Mouse (Mus musculus): ENCODE results near the gene Myo5c. TPM values are rescaled to one million over a fixed set of nuclear protein-coding genes. Genes with fewer than 3 reads are reported as not detected.

Myo5c gene
- polyA plus RNA-seq, 1 experiment from 2014 or later, result 20.1 TPM

DNA sequence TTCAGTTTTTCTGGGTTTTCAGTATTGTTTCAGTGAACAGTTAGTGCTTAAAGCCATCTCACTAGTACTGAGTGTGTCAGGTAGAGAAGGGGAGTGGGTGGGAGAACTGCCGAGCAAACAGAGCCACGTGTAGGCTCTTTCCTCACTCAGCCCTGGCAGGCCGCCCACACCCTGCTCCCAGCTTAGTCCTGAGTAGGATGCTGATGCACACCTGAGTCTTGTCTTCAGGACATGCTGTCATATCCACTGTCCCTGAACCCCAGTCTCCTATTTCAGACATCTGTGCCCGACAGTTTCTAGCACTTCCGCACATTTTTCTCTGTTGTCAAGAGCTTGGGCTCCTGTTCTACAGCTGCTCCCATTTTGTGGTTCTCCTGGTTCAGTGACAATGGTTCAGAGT is 11.9 kb upstream of the Myo5c start:
- no peaks in the 10 kb centered on the region for H3K27me3 ChIP-seq
- ATAC-seq, result no peak
- in situ Hi-C loops (cut with MboI; ENCODE audit: low pct_unique_long_range_greater_than_20kb), result no loop called here
- no peak for DNase-seq (ENCODE audit: low read depth, low spot score)
- ChIA-PET POLR2A (interaction anchor here (0.6 kb wide), 1 partner anchor 331 kb away, joined by 3 read pairs; no protein-coding TSS in a partner anchor), CTCF (interaction anchor here (0.7 to 1.2 kb wide), 2 partner anchors 8 to 20 kb away, joined by 3 to 4 read pairs; no protein-coding TSS in a partner anchor)
- no peak for TF ChIP-seq CTCF (IDR thresholded peaks at IDR 0.05)

DNA sequence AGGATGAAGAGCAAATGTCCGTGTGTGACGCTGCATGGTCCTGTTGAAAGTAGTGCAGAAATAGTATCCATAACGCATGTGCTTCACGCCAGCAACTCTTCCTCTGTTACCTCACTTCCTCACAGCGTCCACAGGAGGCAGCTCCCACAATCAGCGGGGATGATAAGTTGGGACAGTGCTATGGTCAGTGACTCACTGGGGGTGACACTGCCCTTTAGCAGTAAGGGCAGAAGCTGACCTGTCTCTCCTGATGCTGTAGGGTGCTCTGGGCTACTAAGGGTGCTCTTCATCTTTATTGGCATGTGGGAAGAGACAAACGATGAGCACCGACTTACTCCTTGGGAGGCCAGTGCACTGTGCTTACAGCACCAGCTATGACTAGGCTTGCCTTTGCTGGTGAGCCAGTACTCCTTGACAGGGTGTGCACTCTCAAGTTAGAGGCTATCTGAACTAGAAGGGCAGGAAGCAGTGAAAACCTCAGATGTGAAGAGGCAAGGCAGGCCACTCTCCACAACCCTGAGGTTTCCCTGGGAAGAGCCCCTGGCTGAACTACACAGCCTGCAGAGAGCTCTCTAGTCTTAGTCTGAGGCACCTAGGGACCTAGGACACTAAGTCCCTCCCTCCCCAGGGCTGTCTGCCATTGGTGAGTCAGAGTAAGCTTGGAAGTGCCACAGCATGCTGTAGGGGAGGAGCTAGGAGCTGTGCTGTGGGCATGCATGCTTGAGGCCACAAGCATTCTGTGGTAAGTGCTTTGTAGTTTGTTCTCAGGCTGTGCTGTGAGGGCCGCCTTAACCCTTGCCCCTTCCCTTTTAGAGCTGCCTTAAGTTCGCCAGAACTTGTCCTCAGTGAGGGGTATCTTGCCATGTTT is 10.2 kb upstream of the Myo5c start:
- ChIA-PET CTCF (interaction anchor here (1.0 to 1.5 kb wide), 3 partner anchors 10 to 15 kb away, joined by 3 read pairs; partner anchors contain the start of gene Myo5c), POLR2A (interaction anchor here (1.0 kb wide), 1 partner anchor 16 kb away, joined by 3 read pairs; no protein-coding TSS in a partner anchor)
- no peak for TF ChIP-seq CTCF (IDR thresholded peaks at IDR 0.05)
- no peak for DNase-seq (ENCODE audit: low read depth, low spot score)
- ATAC-seq, result peak; percentile 99
- in situ Hi-C loops (cut with MboI; ENCODE audit: low pct_unique_long_range_greater_than_20kb), result no loop called here
- no peaks in the 10 kb centered on the region for H3K27me3 ChIP-seq

DNA sequence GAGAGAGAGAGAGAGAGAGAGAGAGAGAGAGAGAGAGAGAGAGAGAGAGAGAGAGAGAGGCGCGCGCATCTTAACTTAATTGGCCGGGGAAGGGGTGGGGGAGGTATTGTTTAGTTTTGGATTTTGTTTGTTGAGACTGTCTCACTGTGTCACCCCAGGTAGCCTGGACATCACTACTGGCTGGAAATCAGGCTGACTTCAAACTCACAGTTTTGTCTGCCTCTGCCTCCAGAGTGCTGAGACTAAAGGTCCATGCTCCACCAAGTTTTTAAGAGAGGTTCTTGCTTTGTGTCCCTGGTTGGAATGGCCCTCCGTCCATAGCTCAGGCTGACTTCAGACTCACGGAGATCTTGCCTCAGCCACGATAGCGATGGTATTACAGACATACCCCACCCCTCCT is 1.0 kb downstream of the Myo5c start:
- DNase-seq (ENCODE audit: low read depth, low spot score) (no peak), ATAC-seq (no peak)
- TF ChIP-seq CTCF (IDR thresholded peaks at IDR 0.05), result no peak
- ChIA-PET CTCF (interaction anchor here (1.0 to 1.1 kb wide), 2 partner anchors 12 to 23 kb away, joined by 3 to 4 read pairs; no protein-coding TSS in a partner anchor), POLR2A (interaction anchor here (0.7 kb wide), 2 partner anchors 58 to 70 kb away, joined by 4 to 5 read pairs; no protein-coding TSS in a partner anchor)
- no peaks in the 10 kb centered on the region for H3K27me3 ChIP-seq
- in situ Hi-C loops (cut with MboI; ENCODE audit: low pct_unique_long_range_greater_than_20kb), result no loop called here

DNA sequence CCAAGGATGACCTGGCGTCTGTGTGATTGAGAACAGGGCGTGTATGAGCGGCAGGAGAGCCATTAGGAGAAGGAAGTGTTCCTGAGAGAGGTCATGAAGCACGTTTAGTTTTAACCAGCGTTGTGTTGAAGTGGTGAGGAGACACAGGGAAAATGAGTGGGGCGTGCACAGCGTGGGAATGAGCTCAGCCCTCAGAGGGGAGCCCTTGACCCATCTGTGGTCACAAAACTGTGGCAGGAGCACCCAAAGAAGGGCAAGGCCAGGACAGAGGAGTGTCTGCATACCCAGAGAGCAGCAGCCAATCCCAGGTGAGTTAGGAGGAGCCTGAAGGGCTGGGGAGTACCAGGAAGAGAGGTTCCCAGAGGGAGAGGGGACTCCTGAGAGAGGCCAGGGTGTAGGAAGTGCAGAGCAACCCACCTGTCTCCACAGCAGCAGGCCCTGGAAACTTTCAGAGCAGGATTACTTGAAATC is 2.5 kb downstream of the Myo5c start:
- no peaks in the 10 kb centered on the region for H3K27me3 ChIP-seq
- POLR2A ChIA-PET, result no interaction called here
- CTCF ChIA-PET, result interaction anchor here (1.6 kb wide), 1 partner anchor 11 kb away, joined by 3 read pairs; no protein-coding TSS in a partner anchor
- in situ Hi-C loops (cut with MboI; ENCODE audit: low pct_unique_long_range_greater_than_20kb), result no loop called here
- ATAC-seq, result no peak
- no peak for DNase-seq (ENCODE audit: low read depth, low spot score)
- no peak for TF ChIP-seq CTCF (IDR thresholded peaks at IDR 0.05)

DNA sequence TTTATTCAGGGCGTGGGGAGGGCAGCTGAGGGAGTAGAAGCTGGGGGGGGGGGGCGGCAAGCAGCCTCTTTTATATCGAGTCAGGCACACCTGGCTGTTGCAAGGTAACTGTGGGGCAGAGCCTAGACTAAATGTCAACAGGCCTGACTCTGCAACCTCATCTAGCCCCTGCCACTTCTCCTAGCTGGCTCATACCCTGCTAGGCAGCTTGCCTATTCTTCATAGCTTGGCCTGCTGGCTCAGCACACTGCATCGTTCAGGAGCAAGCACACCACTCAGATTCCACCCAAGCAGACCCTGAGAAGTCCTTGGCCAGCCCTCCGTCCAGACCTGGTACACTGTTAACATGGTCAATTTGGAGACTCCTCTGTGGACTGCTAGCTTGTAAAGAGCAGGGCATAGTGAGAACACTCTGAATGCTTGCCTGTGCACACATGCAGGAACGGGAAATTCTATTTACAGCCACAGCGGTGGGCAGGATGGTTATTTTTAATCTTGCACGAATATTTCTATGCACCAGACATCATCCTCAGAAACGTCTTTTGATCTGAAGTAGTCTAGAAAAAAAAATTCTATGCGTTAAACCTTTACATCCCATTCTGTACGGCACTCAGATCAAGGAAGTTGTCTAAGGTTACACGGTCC is 3.3 kb downstream of the Myo5c start:
- DNase-seq (ENCODE audit: low read depth, low spot score) (no peak), ATAC-seq (no peak)
- ChIA-PET CTCF (interaction anchor here (1.6 kb wide), 1 partner anchor 11 kb away, joined by 3 read pairs; no protein-coding TSS in a partner anchor), POLR2A (no interaction called here)
- H3K27me3 ChIP-seq, result no peaks in the 10 kb centered on the region
- in situ Hi-C loops (cut with MboI; ENCODE audit: low pct_unique_long_range_greater_than_20kb), result no loop called here
- no peak for TF ChIP-seq CTCF (IDR thresholded peaks at IDR 0.05)

DNA sequence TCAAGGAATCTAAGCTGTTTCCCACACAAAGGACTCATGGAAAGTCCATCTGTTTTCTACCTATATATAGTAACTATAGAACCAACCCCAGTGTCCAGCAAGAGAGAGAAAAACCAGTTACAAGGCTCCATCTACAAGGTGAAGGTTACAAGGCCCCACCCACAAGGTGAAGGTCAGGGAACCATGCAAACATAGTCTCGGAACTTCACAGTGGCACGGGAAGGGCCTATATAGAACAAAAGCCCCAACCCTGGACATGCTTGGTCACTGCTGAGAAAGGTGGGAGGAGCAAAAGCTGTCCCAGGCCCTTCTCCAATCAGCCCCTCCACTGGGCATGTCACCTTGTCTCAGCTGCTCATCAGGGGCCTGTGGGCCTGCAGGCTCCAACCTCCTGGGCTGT is 3.9 kb downstream of the Myo5c start:
- POLR2A ChIA-PET, result no interaction called here
- in situ Hi-C loops (cut with MboI; ENCODE audit: low pct_unique_long_range_greater_than_20kb), result no loop called here
- no peak for TF ChIP-seq CTCF (IDR thresholded peaks at IDR 0.05)

DNA sequence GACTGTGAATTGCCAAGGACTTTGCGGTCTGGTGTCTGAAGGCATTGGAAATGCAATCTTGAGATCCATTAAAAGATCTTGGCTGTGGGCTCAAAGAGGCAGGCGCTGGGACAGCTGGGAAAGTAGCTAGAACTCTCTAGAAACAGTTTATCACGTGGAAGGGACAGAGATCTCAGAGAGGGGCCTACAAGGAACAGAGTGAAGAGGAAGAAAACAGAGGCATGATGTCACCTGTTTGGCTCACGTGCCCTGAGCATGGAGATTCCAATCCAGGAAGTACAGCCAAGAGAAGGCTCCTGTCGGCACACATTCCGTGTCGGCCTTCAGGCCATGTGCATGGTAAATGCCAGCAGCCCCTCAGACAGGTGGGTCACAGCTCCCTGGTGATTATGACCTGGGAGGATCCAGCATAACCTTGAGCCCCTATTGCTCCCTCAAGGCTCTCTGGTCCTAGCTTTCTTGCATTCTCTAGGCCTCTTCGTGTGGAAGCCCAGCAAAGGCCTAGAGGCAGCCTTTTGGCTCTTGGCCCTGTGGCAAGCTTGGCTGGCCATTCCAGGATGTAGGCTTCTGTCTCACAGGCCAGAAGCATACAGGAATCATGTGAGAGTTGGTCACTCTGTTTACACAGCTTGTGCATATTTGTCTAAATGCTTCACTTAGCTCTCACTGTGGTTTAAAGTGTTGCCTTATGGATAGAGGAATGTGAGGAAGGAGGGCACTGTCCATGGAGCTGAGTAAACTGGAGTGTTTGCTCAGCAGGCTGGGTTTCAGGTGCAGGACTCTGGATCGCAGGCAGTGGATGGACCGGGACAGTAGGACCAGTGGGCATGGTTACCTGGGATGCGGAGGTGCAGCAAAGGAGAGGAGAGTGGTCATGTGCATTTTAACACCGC is 4.8 kb downstream of the Myo5c start:
- TF ChIP-seq CTCF (IDR thresholded peaks at IDR 0.05), result no peak
- H3K27me3 ChIP-seq, result no peaks in the 10 kb centered on the region
- CTCF ChIA-PET, result interaction anchor here (1.0 to 2.0 kb wide), 6 partner anchors 10 to 187 kb away, joined by 3 to 5 read pairs (median 3); no protein-coding TSS in a partner anchor
- ATAC-seq, result peak; percentile 93
- in situ Hi-C loops (cut with MboI; ENCODE audit: low pct_unique_long_range_greater_than_20kb), result no loop called here
- POLR2A ChIA-PET, result no interaction called here
- peak; percentile 86 for DNase-seq (ENCODE audit: low read depth, low spot score)

More for the DNA sequence above, 3.9 kb downstream of the Myo5c start:
- CTCF ChIA-PET, result interaction anchor here (1.6 to 2.0 kb wide), 3 partner anchors 11 to 186 kb away, joined by 3 to 5 read pairs (median 3); no protein-coding TSS in a partner anchor
- no peak for ATAC-seq
- no peaks in the 10 kb centered on the region for H3K27me3 ChIP-seq
- DNase-seq (ENCODE audit: low read depth, low spot score), result no peak

DNA sequence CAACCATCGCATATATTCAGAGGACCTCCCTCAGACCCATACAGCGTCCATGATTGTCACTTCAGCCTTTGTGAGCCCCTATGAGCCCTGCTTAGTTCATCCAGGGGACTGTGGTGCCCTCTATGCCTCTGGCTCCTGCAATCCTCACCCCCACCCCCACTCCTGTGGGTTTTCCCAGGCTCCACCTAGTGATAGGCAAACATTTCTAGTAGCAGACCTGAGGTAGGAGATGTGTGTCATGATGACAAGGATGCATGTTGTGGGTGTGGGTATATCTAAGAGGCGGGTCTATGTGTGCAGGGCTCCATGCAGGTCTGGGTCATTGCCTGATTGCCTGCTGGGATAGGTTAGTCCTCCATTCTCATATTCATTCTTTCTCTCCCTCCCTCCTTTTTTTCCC is 6.4 kb downstream of the Myo5c start:
- POLR2A ChIA-PET, result interaction anchor here (0.8 kb wide), 1 partner anchor 17 kb away, joined by 3 read pairs; no protein-coding TSS in a partner anchor
- TF ChIP-seq CTCF (IDR thresholded peaks at IDR 0.05), result no peak
- H3K27me3 ChIP-seq, result no peaks in the 10 kb centered on the region
- DNase-seq (ENCODE audit: low read depth, low spot score), result no peak
- ATAC-seq, result no peak
- in situ Hi-C loops (cut with MboI; ENCODE audit: low pct_unique_long_range_greater_than_20kb), result no loop called here
- CTCF ChIA-PET, result interaction anchor here (1.0 to 1.7 kb wide), 3 partner anchors 12 to 45 kb away, joined by 3 to 4 read pairs (median 3); no protein-coding TSS in a partner anchor

DNA sequence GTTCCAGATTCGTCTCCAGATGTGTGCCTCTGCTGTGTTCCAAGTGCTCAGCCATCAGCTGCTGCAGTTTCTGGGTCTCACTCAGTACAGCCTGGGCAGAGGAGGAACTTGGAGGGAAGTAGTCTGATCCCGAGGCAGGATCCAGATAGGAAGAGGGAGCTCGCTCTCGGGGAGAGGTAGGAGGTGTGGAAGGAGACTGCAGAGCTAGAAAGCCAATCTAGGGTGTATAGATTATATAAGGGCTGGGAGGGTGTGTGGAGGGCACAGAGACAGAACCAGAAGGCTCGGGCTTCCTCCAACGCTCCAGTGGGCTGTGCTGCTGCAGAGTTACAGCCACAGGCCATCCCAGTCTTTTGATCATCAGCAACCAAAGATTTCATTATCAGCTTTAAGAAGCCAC is 11.2 kb downstream of the Myo5c start:
- in situ Hi-C loops (cut with MboI; ENCODE audit: low pct_unique_long_range_greater_than_20kb), result no loop called here
- H3K27me3 ChIP-seq, result no peaks in the 10 kb centered on the region
- ChIA-PET POLR2A (no interaction called here), CTCF (no interaction called here)
- no peak for ATAC-seq
- TF ChIP-seq CTCF (IDR thresholded peaks at IDR 0.05), result no peak
- no peak for DNase-seq (ENCODE audit: low read depth, low spot score)

All from Patski (cell line).